Mouse (Mus musculus): ENCODE measurements around the gene Nr4a1. TPM values are rescaled to one million over a fixed set of nuclear protein-coding genes. Genes with fewer than 3 reads are reported as not detected.

Nr4a1 gene
- total RNA-seq, 4 experiments from 2014 or later: 7.0 to 23.9 (median 12.6) TPM

DNA sequence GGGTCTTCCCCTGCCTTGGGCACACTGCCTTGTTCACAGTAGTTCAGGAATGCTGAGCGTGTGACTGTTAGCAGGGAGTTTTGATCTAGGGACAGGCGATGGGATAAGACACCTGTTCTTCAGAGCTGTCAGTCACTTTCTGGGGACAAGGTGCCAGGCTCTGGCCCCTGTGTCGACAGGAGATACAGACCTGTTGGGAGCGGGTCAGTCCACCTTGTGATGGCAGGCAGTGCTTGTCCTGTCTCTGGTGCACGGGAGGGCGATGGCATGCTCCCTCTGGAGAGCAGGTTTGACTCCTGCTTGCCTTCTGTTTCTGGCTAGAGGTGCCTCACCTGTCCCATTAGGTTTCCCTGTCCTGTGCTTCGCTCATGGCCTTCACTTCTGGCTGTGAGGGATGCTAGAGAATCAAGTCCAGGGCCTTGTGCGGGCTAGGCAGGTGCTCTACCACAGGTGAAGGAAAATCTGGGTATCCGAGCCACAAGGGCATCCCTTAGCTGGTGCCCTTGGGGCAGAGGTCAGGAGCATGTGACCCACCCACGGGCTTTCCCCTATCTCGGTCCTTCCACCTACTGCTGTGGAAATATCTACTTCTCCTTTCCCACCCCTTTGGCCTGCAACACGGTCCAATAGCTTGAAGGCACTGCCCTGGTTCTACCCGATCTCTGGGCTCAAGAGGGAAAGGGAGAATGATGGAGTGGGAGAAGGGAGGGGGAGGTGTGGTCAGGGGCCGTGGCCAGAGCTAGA, 2.6 kb downstream of the Nr4a1 start:
- no peak for DNase-seq (ENCODE audit: low spot score)

DNA sequence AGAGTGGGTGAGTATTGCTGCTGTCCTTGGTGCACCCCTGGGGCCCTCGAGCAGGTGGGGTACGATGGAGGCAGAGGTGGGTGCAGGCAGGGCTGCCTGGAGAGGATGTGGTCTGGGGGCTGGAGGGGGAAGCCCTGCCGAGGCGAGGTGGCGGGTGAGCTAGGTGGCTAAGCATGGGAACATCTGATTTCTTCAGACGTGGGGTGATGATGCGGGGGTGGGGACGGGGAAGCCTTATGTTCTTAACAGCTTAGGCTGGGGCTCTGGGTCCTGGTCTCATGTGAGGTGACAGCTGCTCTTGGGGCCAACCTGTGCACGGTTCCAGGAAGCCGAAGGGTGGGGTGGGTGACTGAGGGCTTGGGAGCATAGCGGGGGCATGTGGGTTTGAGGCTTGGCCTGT, 4.4 kb downstream of the Nr4a1 start:
- DNase-seq (ENCODE audit: low spot score): no peak

DNA sequence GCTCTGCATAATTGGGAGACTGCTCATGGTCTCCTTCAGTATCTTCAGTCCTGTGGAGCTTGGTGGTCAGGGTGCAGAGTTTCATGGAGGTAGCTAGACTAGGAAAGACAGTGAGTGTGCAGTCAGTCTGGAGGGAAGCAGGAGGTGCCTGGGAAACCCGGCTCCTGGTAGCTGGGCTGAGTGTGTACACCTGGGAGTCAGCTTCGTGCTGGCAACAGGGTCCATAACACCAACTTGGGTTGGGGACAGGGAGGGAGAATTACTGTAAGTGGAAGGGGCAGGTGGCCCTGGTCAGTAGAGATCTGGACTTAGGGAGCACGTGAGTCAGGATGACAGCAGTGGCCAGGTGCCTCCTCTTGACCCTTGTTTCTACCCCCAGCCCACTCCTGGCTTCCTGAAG, 5.9 kb downstream of the Nr4a1 start:
- no peak for DNase-seq (ENCODE audit: low spot score)

DNA sequence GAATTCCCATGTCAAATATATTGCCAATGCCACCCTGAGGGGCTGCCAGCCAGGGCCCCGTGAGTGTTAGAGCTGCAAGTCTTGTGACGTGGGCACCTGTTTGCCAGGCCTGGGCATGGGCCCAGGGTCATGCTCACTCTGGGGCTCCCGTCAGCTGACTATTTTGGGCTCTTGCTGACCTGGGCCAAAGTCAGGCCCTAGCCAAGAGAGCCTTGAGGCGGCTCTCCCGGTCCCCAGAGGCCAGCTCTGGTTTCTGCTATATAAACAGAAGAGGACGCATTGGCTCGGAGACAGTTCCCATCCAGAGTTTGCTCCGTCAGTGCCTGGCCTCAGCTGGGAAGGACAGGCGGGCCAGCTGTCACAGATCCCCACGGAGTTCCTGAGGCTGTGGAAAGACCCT, 6.3 kb downstream of the Nr4a1 start:
- DNase-seq (ENCODE audit: low spot score): peak; percentile 90

DNA sequence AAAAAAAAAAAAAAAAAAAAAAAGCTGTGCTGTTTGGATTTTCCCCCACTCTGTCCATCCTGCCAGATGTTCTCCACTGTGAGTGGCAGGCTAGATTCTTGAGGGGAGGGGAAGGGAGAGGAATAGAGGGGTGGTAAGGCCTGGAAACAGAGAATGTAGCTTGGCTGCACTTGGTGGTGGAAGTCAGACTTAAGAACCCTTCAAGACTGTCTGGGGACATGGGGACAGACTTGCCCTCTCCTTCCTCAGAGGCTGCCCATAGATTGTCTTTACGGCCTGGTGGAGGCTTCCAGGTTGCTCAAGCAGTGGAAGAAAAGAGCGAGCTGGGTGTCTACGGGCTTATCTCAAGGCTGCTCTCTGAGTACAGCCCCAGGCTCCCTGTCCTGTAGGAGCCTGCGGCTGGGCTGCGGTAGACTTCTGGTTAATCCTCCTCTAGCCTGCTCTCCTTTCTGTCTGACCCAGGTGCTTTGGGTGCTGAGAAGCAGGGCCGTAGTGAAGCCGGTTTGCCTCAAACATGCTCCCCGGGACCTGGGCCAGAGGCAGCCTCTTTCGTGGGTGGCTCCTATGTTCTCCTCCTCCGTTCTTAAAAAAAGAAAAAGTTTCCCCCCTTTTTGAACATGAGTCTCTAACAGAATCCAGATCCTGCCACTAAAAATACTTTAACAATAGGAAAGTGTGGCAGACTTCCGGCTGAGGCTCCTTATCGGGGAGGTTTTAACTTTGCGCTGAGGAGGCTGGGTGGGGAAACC, 7.0 kb downstream of the Nr4a1 start:
- peak; percentile 46 for DNase-seq (ENCODE audit: low spot score)

DNA sequence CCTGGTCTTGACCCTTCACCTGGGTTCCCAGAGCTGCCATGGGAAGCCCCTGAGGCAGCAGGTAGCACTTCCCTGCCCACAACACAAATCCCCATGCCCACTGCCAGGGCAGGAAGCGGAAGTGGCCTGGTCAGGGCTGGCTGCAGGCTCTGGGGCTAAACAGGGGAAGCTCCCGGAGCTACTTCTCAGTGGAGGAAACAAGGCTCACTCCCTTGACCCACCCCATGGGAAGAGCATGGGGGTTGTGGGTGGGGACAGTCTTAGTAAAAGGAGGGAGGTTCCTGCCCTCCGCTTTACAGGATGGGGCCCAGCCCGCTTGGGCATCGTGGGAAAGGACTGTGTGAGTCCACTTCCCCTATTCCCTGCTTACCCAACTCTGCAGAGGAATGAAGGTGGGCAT, 8.4 kb downstream of the Nr4a1 start:
- peak; percentile 65 for DNase-seq (ENCODE audit: low spot score)

DNA sequence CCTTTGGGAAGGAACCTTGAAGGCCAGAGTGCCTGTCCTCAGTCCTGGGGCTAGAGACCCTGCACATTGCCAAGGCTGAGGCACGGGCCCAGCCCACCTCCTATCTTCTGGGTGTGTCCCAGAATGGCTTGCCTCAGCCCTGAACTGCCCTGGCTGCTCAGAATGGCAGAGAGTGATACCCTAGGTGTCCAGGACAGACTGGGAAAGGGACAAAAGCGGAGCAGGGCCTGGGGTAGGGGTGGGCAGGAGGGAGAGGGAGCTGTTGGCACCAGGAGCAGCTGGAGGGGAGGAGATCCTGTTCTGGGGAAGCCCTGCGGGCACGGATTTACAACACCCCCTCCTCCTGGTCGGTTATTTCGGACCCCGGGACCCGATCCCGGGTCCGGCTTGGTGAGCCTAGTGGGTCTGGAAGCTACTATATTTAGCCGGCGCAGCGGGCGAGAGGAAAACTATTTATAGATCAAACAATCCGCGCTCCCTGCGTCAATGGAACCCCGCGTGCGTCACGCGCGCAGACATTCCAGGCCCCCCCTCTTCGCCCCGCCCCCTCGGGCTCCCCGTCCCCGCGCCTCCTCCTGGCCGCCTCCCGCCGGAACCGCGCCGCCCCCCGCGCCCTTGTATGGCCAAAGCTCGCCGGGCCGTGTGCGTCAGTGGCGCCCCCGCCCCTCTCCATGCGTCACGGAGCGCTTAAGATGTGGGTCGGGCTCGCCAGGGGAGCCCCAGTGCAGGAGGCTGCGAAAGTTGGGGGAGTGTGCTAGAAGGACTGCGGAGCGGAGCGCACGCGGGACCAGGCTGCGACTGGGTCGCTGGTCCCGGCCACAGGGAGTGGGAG, 12.3 kb downstream of the Nr4a1 start:
- peak; percentile 94 for DNase-seq (ENCODE audit: low spot score)

DNA sequence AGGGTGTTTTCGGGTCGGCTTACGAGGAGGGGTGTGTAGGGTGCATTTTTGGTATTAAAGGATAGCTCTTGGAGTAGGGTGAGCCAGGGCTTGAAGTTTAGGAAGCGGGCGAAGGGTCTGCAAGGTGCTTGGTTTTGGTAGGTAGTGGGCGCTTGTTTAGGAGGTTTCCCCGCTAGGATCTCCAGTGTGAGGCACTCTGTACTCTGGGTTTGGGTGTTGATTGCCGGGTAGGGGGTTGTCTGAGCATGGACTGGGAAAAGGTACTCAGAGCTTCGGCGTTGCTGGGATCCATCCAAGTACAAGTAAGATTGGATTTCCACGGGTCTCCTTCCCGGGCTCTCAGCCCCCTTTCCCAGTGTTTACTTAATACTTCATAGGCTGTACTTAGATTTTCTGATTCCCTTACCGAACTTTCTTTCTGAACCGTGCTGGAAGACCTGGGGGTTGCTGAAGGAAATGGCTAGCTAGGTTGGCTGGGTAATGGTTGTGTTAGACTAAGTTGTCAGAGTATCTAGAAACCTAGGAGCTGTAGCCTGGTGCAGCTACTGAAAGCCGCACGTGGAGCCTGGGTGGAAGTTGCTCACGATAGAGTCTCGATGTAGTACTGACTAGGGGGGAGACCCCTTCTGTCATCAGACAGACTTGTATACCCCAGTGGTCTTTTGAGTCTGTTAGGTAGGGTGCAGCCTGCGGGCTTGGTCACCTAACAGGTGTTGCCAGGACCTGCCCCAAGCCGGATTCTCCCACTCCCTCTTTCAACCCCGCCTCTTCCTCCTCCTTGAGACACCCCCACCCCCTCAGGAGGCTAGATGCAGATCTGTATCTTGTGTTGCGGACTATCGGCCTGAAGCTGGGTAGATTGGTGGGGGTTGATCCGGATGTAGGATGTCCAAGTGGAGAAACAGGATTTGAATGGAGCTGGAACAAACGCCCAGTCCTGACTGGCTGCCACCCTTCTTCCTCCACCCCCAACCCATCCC, 13.3 kb downstream of the Nr4a1 start:
- DNase-seq (ENCODE audit: low spot score): peak; percentile 46

DNA sequence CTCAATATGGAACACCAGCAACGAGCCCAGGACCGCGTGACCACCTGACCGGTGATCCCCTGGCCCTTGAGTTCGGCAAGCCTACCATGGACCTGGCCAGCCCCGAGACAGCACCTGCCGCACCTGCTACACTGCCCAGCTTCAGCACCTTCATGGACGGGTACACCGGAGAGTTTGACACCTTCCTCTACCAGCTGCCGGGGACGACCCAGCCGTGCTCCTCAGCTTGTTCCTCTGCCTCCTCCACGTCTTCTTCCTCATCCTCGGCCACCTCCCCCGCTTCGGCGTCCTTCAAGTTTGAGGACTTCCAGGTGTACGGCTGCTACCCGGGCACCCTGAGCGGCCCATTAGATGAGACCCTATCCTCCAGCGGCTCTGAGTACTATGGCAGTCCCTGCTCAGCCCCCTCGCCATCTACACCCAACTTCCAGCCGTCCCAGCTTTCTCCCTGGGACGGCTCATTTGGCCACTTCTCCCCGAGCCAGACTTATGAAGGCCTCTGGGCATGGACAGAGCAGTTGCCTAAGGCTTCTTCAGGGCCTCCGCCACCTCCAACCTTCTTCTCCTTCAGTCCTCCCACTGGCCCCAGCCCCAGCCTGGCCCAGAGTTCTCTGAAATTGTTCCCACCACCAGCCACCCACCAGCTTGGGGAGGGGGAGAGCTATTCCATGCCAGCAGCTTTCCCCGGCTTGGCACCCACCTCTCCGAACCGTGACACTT, 16.2 kb downstream of the Nr4a1 start:
- no peak for DNase-seq (ENCODE audit: low spot score)

DNA sequence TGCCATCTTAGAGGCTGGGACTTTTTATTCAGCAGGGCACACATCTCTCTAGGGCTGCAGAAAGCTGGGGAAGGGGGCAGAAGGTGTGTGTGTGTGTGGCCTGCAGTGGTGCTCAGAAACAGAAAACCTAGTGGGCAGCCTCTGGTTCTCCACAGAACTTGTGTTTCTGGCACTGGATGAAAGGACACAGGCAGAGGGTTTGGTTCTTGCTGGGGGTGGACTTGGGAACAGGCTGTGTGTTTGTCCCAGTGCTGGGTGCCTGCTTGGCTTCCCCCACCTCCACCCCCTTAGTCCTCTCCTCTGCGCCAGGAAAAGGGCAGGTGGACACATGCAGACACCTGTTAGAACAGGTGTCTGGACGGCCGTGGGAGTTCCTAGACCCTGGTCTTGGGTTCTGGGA, 17.0 kb downstream of the Nr4a1 start:
- no peak for DNase-seq (ENCODE audit: low spot score)

DNA sequence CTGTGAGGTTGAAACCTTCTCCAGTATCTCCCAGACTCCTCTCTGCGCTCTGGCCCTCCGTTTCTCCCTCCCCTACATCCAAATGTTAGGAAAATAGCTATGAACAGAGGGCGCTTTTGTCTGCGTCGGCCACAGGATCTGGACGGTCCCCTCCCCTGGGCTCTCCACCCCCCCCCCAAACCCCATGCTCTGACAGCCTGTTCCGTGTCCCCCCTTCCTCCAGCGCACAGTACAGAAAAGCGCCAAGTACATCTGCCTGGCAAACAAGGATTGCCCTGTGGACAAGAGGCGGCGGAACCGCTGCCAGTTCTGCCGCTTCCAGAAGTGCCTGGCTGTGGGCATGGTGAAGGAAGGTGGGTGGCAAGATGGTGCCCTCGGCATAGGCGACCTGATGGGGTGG, 17.4 kb downstream of the Nr4a1 start:
- DNase-seq (ENCODE audit: low spot score): no peak

DNA sequence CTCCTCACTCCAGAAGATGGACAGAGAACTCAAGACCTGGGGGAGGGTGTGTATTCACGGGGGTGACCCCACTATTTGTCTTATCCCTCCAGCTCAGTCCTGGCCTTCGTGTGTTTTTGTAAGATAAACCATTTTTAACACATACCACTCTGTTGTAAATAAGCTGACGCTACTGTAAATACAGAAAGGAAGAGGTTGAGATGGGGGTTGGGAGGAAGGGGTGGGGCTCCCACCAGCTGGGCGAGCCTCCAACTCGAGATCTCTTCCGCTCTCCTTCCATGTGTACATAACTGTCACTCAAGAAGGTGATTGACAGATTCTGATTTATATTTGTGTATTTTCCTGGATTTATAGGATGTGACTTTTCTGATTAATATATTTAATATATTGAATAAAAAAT, 20.3 kb downstream of the Nr4a1 start:
- DNase-seq (ENCODE audit: low spot score): no peak

DNA sequence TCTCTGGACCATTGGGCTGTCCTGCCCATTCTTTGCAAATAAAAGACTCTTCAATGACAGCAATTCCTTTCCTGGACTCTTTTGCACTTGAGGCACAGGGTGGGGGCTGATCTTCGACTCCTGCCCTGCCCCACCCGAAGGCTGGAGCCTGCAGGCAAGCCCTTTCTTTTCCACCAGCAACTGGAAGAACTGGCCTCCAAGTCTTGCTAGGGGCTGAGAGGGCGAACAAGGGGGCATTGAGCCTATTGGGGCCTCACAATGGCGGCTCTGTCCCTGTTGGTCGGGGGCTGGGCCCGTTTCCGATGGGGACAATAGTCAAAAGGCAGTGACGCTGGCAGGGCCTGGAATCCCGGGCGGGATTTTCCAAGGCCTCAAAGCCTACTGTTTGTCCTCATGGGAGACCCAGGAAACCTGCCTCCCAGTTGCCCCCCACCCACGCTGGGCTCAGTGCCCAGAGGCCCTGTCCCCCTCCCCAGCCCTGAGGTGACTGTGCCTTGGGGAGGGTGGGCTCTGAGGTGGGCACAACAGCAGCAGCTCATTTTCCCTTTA, 23.4 kb downstream of the Nr4a1 start:
- DNase-seq (ENCODE audit: low spot score): no peak

DNA sequence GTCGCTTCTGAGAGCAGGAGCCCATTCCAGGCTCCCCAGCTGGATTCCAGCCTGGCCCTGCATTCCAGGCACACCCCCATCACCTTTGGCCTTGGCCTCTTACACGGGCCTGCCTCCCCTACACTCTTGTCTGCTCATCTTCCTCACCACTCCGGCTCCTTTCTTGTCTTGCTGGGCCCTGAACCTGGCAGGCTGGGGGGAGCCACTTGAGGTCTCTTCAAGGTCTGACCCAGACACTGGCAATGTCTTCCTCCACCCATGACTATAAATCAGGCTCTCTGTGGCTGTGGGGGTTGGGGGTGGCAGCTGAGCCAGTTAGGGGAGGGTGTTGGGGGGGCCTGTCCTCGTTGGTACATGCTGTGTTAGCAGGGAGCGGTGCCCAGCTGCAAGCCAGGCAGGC, 24.5 kb downstream of the Nr4a1 start:
- DNase-seq (ENCODE audit: low spot score): no peak

DNA sequence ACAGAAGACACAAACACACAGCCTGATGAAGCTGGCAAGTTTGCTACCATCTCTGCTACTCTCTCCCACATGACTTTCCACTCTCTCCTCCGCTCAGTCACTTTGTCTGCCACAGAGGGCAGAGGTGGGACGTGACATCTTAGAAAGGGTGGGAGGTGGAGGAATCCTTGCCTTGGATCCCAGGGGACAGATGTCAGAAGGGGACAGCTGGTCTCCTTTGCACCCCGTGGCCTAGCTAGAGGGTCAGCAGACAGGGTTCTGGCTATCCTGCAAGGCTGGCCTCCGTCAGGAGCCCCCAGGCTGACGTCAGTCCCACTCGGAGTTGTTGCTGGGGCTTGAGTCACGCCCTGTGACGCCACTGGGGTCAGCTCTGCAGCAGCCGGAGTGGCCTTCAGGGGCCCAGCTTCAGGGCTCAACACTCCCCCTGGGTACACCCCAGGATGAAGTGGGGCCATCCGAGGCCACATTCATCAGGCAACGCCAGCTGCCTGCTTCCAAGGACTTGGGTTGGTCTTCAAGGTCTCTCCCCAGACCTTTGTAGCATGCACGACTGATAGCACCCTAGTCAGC, 25.4 kb downstream of the Nr4a1 start:
- DNase-seq (ENCODE audit: low spot score): no peak

DNA sequence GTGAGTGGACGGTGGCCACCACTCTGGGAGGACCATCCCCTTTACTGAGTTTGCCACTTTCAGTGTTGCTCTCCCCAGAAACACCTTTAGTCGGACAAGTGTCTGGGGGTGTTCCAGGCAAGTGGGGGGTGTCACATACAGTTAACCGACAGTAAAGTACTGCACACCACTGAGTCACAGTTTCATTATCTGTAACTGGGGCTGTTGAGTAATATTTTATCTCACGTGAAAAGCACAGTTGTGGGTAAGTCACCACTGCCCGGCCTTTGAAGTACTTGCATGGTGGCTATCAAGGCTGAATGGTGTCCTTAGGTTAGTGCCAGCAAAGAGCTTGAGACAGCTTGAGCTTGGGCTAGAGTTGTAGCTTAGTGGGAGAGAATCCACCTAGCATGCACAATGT, 28.4 kb downstream of the Nr4a1 start:
- DNase-seq (ENCODE audit: low spot score): no peak

DNA sequence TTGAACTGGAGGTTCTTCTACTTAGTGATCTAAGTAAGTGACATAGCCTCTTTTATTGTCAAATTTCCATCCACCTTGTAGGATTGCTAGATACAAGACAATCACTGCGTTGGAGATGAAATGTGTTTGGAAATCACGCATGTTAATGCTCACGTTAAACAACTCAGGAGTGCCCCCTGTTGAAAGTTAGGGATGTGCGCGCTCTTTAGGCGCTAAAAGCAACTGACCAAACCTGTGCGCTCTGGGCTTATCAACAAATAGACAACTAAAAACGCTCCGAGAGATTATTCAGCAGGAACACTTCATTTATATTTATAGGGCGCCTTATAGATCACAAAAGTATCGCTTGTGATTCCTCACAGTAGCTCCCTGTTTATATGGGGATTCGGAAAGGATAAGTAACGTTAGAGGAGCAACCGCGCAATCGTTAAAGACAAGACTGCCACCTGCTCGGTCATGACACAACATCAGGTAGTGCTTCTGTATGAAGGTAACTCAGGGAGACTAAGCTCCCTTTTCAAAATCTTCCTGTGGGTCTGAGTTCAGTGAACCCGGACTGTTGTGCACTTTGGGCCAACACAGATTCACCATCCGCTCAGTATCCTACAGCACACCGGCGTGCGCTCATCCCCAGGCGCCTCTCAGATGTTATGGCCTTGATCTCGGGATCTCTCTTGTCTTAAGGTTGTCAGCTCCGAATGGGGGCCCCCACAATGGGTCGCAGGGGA, 29.3 kb downstream of the Nr4a1 start:
- peak; percentile 79 for DNase-seq (ENCODE audit: low spot score)

DNA sequence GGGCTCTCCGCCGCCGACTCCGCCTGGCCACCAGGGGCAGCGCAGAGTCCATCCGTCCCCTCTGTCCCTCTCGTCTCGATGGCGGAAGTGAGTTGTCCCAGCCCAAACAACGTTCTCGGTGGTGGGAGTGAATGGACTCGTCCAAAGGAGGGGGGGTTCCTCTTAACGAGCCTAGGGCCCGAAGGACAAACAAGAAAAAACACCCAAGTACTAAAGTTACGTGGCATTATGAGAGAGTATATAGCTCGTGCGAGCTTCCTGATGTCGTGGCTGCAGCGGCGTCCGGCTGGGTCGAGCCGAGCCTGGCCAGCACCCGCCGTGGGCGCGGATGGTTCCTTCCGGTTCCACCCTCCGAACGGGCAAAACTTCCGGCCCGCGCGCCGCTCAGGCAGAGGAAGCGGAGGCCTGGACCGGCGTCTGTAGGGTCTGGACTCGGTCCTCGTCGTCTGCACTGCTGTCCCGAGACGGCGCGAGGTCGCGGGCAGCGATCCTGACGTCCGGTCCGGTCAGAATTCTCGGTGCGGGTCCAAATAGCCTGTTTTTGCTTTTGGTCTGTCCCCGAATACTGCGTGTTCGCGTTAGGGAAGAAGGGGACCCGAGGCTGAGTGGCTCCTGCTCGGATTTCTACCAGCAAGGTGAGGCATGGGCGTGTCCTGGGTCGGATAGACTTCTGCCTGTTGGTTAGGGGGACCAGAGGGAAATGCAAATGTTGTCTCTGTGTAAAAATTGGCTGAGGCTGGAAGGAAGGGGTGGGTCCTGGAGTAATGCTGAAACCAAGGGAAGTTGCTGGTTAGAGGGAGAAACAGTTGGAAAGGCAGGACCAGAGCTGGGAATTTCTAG, 30.1 kb downstream of the Nr4a1 start, which contains the start of gene Atg101:
Gene Atg101 (plus strand): TSS at position 362 of the 840 bp plus-strand sequence.
- DNase-seq (ENCODE audit: low spot score): peak; percentile 91
